Mouse (Mus musculus): Measurements from ENCODE around the gene Arrdc5. TPM values are rescaled to one million over a fixed set of nuclear protein-coding genes. Genes with fewer than 3 reads are reported as not detected.

Gene Arrdc5
- polyA plus RNA-seq, 1 experiment: not detected

GRCm38 (mm10) chr17:56273482-56273881 lies 26.6 kb downstream of the Arrdc5 start:
- no peak for TF ChIP-seq GATA1 (IDR thresholded peaks at IDR 0.05; ENCODE audit: low read length)

- TF ChIP-seq GATA1 (IDR thresholded peaks at IDR 0.05; ENCODE audit: low read length): no peak
Measured at GRCm38 (mm10) chr17:56272644-56273043, 27.4 kb downstream of the Arrdc5 start.

- no peak for TF ChIP-seq GATA1 (IDR thresholded peaks at IDR 0.05; ENCODE audit: low read length)
Measured at GRCm38 (mm10) chr17:56271609-56272253, 28.4 kb downstream of the Arrdc5 start.

- TF ChIP-seq GATA1 (IDR thresholded peaks at IDR 0.05; ENCODE audit: low read length): no peak
Measured at GRCm38 (mm10) chr17:56269741-56270140, 30.3 kb downstream of the Arrdc5 start.

GRCm38 (mm10) chr17:56269153-56269630 lies 30.9 kb downstream of the Arrdc5 start:
- TF ChIP-seq GATA1 (IDR thresholded peaks at IDR 0.05; ENCODE audit: low read length): no peak

GRCm38 (mm10) chr17:56266271-56266670 lies 33.8 kb downstream of the Arrdc5 start:
- no peak for TF ChIP-seq GATA1 (IDR thresholded peaks at IDR 0.05; ENCODE audit: low read length)

GRCm38 (mm10) chr17:56265869-56266268 lies 34.2 kb downstream of the Arrdc5 start:
- TF ChIP-seq GATA1 (IDR thresholded peaks at IDR 0.05; ENCODE audit: low read length): no peak

- TF ChIP-seq GATA1 (IDR thresholded peaks at IDR 0.05; ENCODE audit: low read length): no peak
Measured at GRCm38 (mm10) chr17:56265011-56265410, 35.1 kb downstream of the Arrdc5 start.

GRCm38 (mm10) chr17:56264020-56264419 lies 36.1 kb downstream of the Arrdc5 start:
- no peak for TF ChIP-seq GATA1 (IDR thresholded peaks at IDR 0.05; ENCODE audit: low read length)

GRCm38 (mm10) chr17:56262645-56263094 lies 37.4 kb downstream of the Arrdc5 start:
- TF ChIP-seq GATA1 (IDR thresholded peaks at IDR 0.05; ENCODE audit: low read length): no peak

GRCm38 (mm10) chr17:56261166-56261565 lies 38.9 kb downstream of the Arrdc5 start:
- no peak for TF ChIP-seq GATA1 (IDR thresholded peaks at IDR 0.05; ENCODE audit: low read length)

- TF ChIP-seq GATA1 (IDR thresholded peaks at IDR 0.05; ENCODE audit: low read length): no peak
Measured at GRCm38 (mm10) chr17:56259301-56260037, 40.6 kb downstream of the Arrdc5 start.

GRCm38 (mm10) chr17:56257181-56257894 lies 42.7 kb downstream of the Arrdc5 start:
- TF ChIP-seq GATA1 (IDR thresholded peaks at IDR 0.05; ENCODE audit: low read length): no peak

GRCm38 (mm10) chr17:56256239-56256881 lies 43.7 kb downstream of the Arrdc5 start, which contains the start of gene Fem1a:
Gene Fem1a, plus strand, starts transcription at chr17:56256810.
- no peak for TF ChIP-seq GATA1 (IDR thresholded peaks at IDR 0.05; ENCODE audit: low read length)

- no peak for TF ChIP-seq GATA1 (IDR thresholded peaks at IDR 0.05; ENCODE audit: low read length)
Measured at GRCm38 (mm10) chr17:56255863-56256238, 44.2 kb downstream of the Arrdc5 start.

GRCm38 (mm10) chr17:56255429-56255828 lies 44.7 kb downstream of the Arrdc5 start:
- TF ChIP-seq GATA1 (IDR thresholded peaks at IDR 0.05; ENCODE audit: low read length): no peak

Data from G1E-ER4 (cell line).